Mouse (Mus musculus) midbrain, embryonic 14.5 days (tissue): ENCODE results near the gene Sort1. TPM values are rescaled to one million over a fixed set of nuclear protein-coding genes. Genes with fewer than 3 reads are reported as not detected.
A peak's percentile ranks its signal among the peaks of the same experiment; 100 is the strongest.

ENCODE experiments used
- ATAC-seq: fragments of 200-750 bp; cut with Nextera tagmentation; 2 replicates; pipeline ENCODE4 v1.8.0; 2017; ENCODE audit warnings: moderate number of reproducible peaks, moderate library complexity; ENCODE audit not compliant: low FRiP score, low TSS enrichment
- DNase-seq: peaks from one replicate; pipeline ENCODE4 v3.0.0-alpha.2; 2015
- H3K27ac ChIP-seq: fragments of 300-500 bp; sonication (generic); replicated peaks from 2 replicates; pipeline ENCODE4 v1.5.1; 2014; ENCODE audit warnings: mild to moderate bottlenecking, low read depth, low read length, moderate library complexity
- H3K27me3 ChIP-seq: fragments of 300-500 bp; sonication (generic); 2 replicates; pipeline ENCODE4 v1.6.1; 2014; ENCODE audit warnings: low read length, control low read depth, mixed read lengths; ENCODE audit not compliant: control insufficient read depth, insufficient read depth
- H3K36me3 ChIP-seq: fragments of 300-500 bp; sonication (generic); 2 replicates; pipeline ENCODE4 v1.6.1; 2014; ENCODE audit warnings: low read length, control low read depth; ENCODE audit not compliant: control insufficient read depth, insufficient read depth
- H3K4me1 ChIP-seq: fragments of 300-500 bp; sonication (generic); 2 replicates; pipeline ENCODE4 v1.6.1; 2014; ENCODE audit warnings: mild to moderate bottlenecking, antibody characterized with exemption, low read length, control low read depth; ENCODE audit not compliant: control insufficient read depth, insufficient read depth
- H3K4me2 ChIP-seq: fragments of 300-500 bp; sonication (generic); 2 replicates; pipeline ENCODE4 v1.6.1; 2014; ENCODE audit warnings: mild to moderate bottlenecking, low read length, moderate library complexity
- H3K4me3 ChIP-seq: fragments of 300-500 bp; sonication (generic); replicated peaks from 2 replicates; pipeline ENCODE4 v1.5.1; 2014; ENCODE audit warnings: low read depth, low read length
- H3K9ac ChIP-seq: fragments of 300-500 bp; sonication (generic); replicated peaks from 2 replicates; pipeline ENCODE4 v1.6.1; 2014; ENCODE audit warnings: mild to moderate bottlenecking, low read length, moderate library complexity
- H3K9me3 ChIP-seq: fragments of 300-500 bp; sonication (generic); 2 replicates; pipeline ENCODE4 v1.6.1; 2016; ENCODE audit warnings: low read length, control low read depth, mixed read lengths; ENCODE audit not compliant: control insufficient read depth
- WGBS: fragments of 180-500 bp; shearing (Covaris S2); extraction: QIAGEN DNeasy Blood & Tissue Kit; methylation state at CpG from one replicate; pipeline ENCODE4 v1.1.7; 2014; 5-methylcytosine and 5-hydroxymethylcytosine counted together
- polyA plus RNA-seq: library from polyadenylated mRNA; unstranded; fragments of >200 nt; fragmentation: Nextera tagmentation; extraction: Ambion mirVana; gene quantifications from 2 replicates; pipeline ENCODE4 v1.2.1, GENCODE M21; 2014

Sort1 gene
- polyA plus RNA-seq, 1 experiment from 2014 or later = 28.6 TPM

- no peak for ATAC-seq
- no peaks in the 10 kb centered on the region for H3K27me3 ChIP-seq
- H3K9ac ChIP-seq = no peak overlapping the region
- no peak overlapping the region for H3K4me3 ChIP-seq
- 68% methylated on average over 17 of the region's 17 CpGs for WGBS
- no peak overlapping the region for H3K27ac ChIP-seq
- no peaks in the 10 kb centered on the region for H3K9me3 ChIP-seq
- H3K4me1 ChIP-seq = peaks cover 53% of the 10 kb centered on the region
- H3K4me2 ChIP-seq = no peak overlapping the region
- no peak for DNase-seq
- H3K36me3 ChIP-seq = no peaks in the 10 kb centered on the region
These were observed 7.3 kb downstream of the Sort1 start for GRCm38 (mm10) chr3:108291036-108291799.

GRCm38 (mm10) chr3:108294398-108294797, 10.5 kb downstream of the Sort1 start:
- 46% methylated on average over 2 of the region's 2 CpGs for WGBS
- H3K4me1 ChIP-seq = peaks cover 42% of the 10 kb centered on the region

GRCm38 (mm10) chr3:108295379-108296219, 11.7 kb downstream of the Sort1 start:
- 28% methylated on average over 14 of the region's 14 CpGs for WGBS
- DNase-seq = peak; percentile 50

More at GRCm38 (mm10) chr3:108294398-108294797, 10.5 kb downstream of the Sort1 start:
- DNase-seq (no peak), ATAC-seq (no peak)
- no peaks in the 10 kb centered on the region for H3K9me3 ChIP-seq
- no peak overlapping the region for H3K9ac ChIP-seq
- H3K36me3 ChIP-seq = no peaks in the 10 kb centered on the region
- H3K4me3 ChIP-seq = no peak overlapping the region
- no peak overlapping the region for H3K27ac ChIP-seq
- no peak overlapping the region for H3K4me2 ChIP-seq
- H3K27me3 ChIP-seq = no peaks in the 10 kb centered on the region

GRCm38 (mm10) chr3:108296220-108297049, 12.6 kb downstream of the Sort1 start:
- Histone ChIP-seq H3K27ac (peak overlapping the region; percentile 72), H3K4me1 (peaks cover 32% of the 10 kb centered on the region), H3K27me3 (no peaks in the 10 kb centered on the region), H3K9ac (peak overlapping the region; percentile 36), H3K4me3 (0 out of 2 replicates have a peak overlapping the region, but pooled peaks have one; percentile 1), H3K9me3 (no peaks in the 10 kb centered on the region), H3K36me3 (no peaks in the 10 kb centered on the region), H3K4me2 (peak overlapping the region; percentile 37)
- WGBS = 13% methylated on average over 14 of the region's 14 CpGs
- DNase-seq (peak; percentile 60), ATAC-seq (peak; percentile 71)

More at GRCm38 (mm10) chr3:108295379-108296219, 11.7 kb downstream of the Sort1 start:
- 0 out of 2 replicates have a peak overlapping the region, but pooled peaks have one; percentile 1 for H3K4me3 ChIP-seq
- no peaks in the 10 kb centered on the region for H3K27me3 ChIP-seq
- peaks cover 39% of the 10 kb centered on the region for H3K4me1 ChIP-seq
- peak overlapping the region; percentile 36 for H3K9ac ChIP-seq
- H3K9me3 ChIP-seq = no peaks in the 10 kb centered on the region
- ATAC-seq = peak; percentile 46; the same call in 1 of the 2 replicates
- H3K36me3 ChIP-seq = no peaks in the 10 kb centered on the region
- peak overlapping the region; percentile 72 for H3K27ac ChIP-seq
- H3K4me2 ChIP-seq = peak overlapping the region; percentile 37

- ATAC-seq = no peak
- H3K4me1 ChIP-seq = peaks cover 32% of the 10 kb centered on the region
These were observed 13.2 kb downstream of the Sort1 start for GRCm38 (mm10) chr3:108297050-108297419.

GRCm38 (mm10) chr3:108297603-108298553, 14.0 kb downstream of the Sort1 start:
- ATAC-seq = no peak
- H3K27me3 ChIP-seq = no peaks in the 10 kb centered on the region
- peak; percentile 5 for DNase-seq
- H3K4me2 ChIP-seq = no peak overlapping the region
- no peak overlapping the region for H3K4me3 ChIP-seq
- no peaks in the 10 kb centered on the region for H3K36me3 ChIP-seq
- no peaks in the 10 kb centered on the region for H3K9me3 ChIP-seq
- H3K27ac ChIP-seq = no peak overlapping the region
- 65% methylated on average over 7 of the region's 7 CpGs for WGBS
- no peak overlapping the region for H3K9ac ChIP-seq
- H3K4me1 ChIP-seq = peaks cover 32% of the 10 kb centered on the region

More at GRCm38 (mm10) chr3:108297050-108297419, 13.2 kb downstream of the Sort1 start:
- H3K27me3 ChIP-seq = no peaks in the 10 kb centered on the region
- H3K36me3 ChIP-seq = no peaks in the 10 kb centered on the region
- peak overlapping the region; percentile 72 for H3K27ac ChIP-seq
- 0 out of 2 replicates have a peak overlapping the region, but pooled peaks have one; percentile 36 for H3K9ac ChIP-seq
- DNase-seq = no peak
- H3K4me3 ChIP-seq = no peak overlapping the region
- H3K4me2 ChIP-seq = no peak overlapping the region
- H3K9me3 ChIP-seq = no peaks in the 10 kb centered on the region
- WGBS = 74% methylated on average over 7 of the region's 7 CpGs

GRCm38 (mm10) chr3:108300455-108301030, 16.7 kb downstream of the Sort1 start:
- 91% methylated on average over 6 of the region's 6 CpGs for WGBS
- Histone ChIP-seq H3K4me1 (peaks cover 24% of the 10 kb centered on the region), H3K27me3 (no peaks in the 10 kb centered on the region), H3K4me3 (no peak overlapping the region), H3K9me3 (no peaks in the 10 kb centered on the region), H3K4me2 (no peak overlapping the region), H3K36me3 (0 out of 2 replicates have a peak, but pooled peaks cover 5% of the 10 kb centered on the region), H3K9ac (no peak overlapping the region), H3K27ac (no peak overlapping the region)
- DNase-seq (no peak), ATAC-seq (no peak)
